Mouse (Mus musculus) CH12.LX (cell line): ENCODE measurements at regions not wholly inside any gene's neighbourhood (a gene's known extent, or its start where the extent isn't known, plus 50 kb on each side); places are given as distances from the start of the nearest gene placed in this dataset.

Source experiments
- DNase-seq: peaks from one replicate; pipeline ENCODE4 v3.0.0-alpha.2; 2013; ENCODE audit errors: extremely low read depth
- H3K27ac ChIP-seq: 2 replicates; pipeline ENCODE4 v1.5.1; 2012; ENCODE audit warnings: low read depth, mild to moderate bottlenecking, control low read depth, moderate library complexity; ENCODE audit not compliant: insufficient read depth
- H3K27me3 ChIP-seq: replicated peaks from 2 replicates; pipeline ENCODE3; 2012; ENCODE audit warnings: inconsistent platforms
- H3K36me3 ChIP-seq, 2 experiments: replicated peaks in 1 of 2; 2 replicates each; pipeline versions ENCODE3 to v1.6.1; 2012; ENCODE audit warnings: inconsistent platforms in 1 of 2, low read length in 1 of 2, mild to moderate bottlenecking in 1 of 2, mixed read lengths in 1 of 2, moderate library complexity in 1 of 2; ENCODE audit not compliant: control insufficient read depth in 1 of 2, insufficient read depth in 1 of 2
- H3K4me1 ChIP-seq, 2 experiments: 2 replicates each; pipeline ENCODE4 v1.6.1; 2012; ENCODE audit warnings: inconsistent platforms in 1 of 2, moderate library complexity in 1 of 2; ENCODE audit not compliant: insufficient read depth in 2 of 2, control insufficient read depth in 1 of 2
- H3K4me2 ChIP-seq: 2 replicates; pipeline ENCODE4 v1.6.1; 2012; ENCODE audit warnings: low read depth, mild to moderate bottlenecking, control low read depth; ENCODE audit not compliant: poor library complexity, insufficient read depth, severe bottlenecking
- H3K4me3 ChIP-seq, 3 experiments: fragments of 150-350 bp in 1 of 3; sonication (generic) in 1 of 3; replicated peaks in 1 of 3; 2 replicates each; pipeline versions ENCODE3 to v1.5.1; 2011 to 2012; ENCODE audit warnings: low read depth in 2 of 3, low read length in 2 of 3, mild to moderate bottlenecking in 2 of 3, moderate library complexity in 2 of 3, control low read depth in 1 of 3, improper control_type of control experiment in 1 of 3, inconsistent platforms in 1 of 3, mixed read lengths in 1 of 3; ENCODE audit not compliant: poor library complexity in 1 of 3
- H3K79me2 ChIP-seq: replicated peaks from 2 replicates; pipeline ENCODE4 v1.6.1; 2012; ENCODE audit warnings: mild to moderate bottlenecking, moderate library complexity; ENCODE audit not compliant: control insufficient read depth, poor library complexity, insufficient read depth, severe bottlenecking; ENCODE audit errors: extremely low read depth
- H3K9ac ChIP-seq: 2 replicates; pipeline ENCODE4 v1.6.1; 2012; ENCODE audit warnings: low read depth, mild to moderate bottlenecking, control low read depth, moderate library complexity; ENCODE audit not compliant: insufficient read depth
- H3K9me3 ChIP-seq: replicated peaks from 2 replicates; pipeline ENCODE3; 2012; ENCODE audit warnings: low read length, inconsistent platforms, mixed read lengths
- BHLHE40 ChIP-seq: IDR thresholded peaks from 2 replicates; pipeline ENCODE4 v1.6.1; 2011; ENCODE audit warnings: mild to moderate bottlenecking, low read depth, low read length, improper control_type of control experiment
- CHD1 ChIP-seq: IDR thresholded peaks from 2 replicates; pipeline ENCODE4 v1.6.1; 2012; ENCODE audit warnings: low read depth, low read length, improper control_type of control experiment, inconsistent platforms
- CHD2 ChIP-seq: IDR thresholded peaks from 2 replicates; pipeline ENCODE4 v1.6.1; 2011; ENCODE audit warnings: low read length, improper control_type of control experiment
- E2F4 ChIP-seq: IDR thresholded peaks from 2 replicates; pipeline ENCODE4 v1.6.1; 2011; ENCODE audit warnings: low read depth, low read length, improper control_type of control experiment; ENCODE audit not compliant: insufficient replicate concordance
- EP300 ChIP-seq: IDR thresholded peaks from 2 replicates; pipeline ENCODE4 v1.6.1; 2011; ENCODE audit warnings: low read length, improper control_type of control experiment
- GABPA ChIP-seq: IDR thresholded peaks from 2 replicates; pipeline ENCODE4 v1.6.1; 2012; ENCODE audit warnings: low read depth, low read length, improper control_type of control experiment, inconsistent platforms; ENCODE audit not compliant: insufficient replicate concordance
- HCFC1 ChIP-seq: IDR thresholded peaks from 2 replicates; pipeline ENCODE4 v1.6.1; 2012; ENCODE audit warnings: low read depth, mild to moderate bottlenecking, inconsistent platforms, low read length, improper control_type of control experiment
- JUND ChIP-seq: conservative IDR thresholded peaks from 2 replicates; pipeline ENCODE4 v1.6.1; 2011; ENCODE audit warnings: low read depth, low read length, improper control_type of control experiment
- KAT2A ChIP-seq: IDR thresholded peaks from 2 replicates; pipeline ENCODE4 v1.6.1; 2012; ENCODE audit warnings: low read length, improper control_type of control experiment, inconsistent platforms; ENCODE audit not compliant: insufficient replicate concordance
- MYC ChIP-seq: IDR thresholded peaks from 2 replicates; pipeline ENCODE4 v1.6.1; 2011; ENCODE audit warnings: low read depth, mild to moderate bottlenecking, improper control_type of control experiment, low read length
- NELFE ChIP-seq: IDR thresholded peaks from 2 replicates; pipeline ENCODE4 v1.6.1; 2011; ENCODE audit warnings: low read depth, low read length, improper control_type of control experiment
- PAX5 ChIP-seq: IDR thresholded peaks from 2 replicates; pipeline ENCODE4 v1.6.1; 2012; ENCODE audit warnings: low read length, inconsistent platforms, mixed read lengths
- POLR2A ChIP-seq: IDR thresholded peaks from 2 replicates; pipeline ENCODE4 v1.6.1; 2011; ENCODE audit warnings: low read depth, mild to moderate bottlenecking, improper control_type of control experiment, low read length
- RAD21 ChIP-seq: IDR thresholded peaks from 2 replicates; pipeline ENCODE4 v1.6.1; 2011; ENCODE audit warnings: low read depth, mild to moderate bottlenecking, low read length, improper control_type of control experiment, moderate library complexity
- SIN3A ChIP-seq: IDR thresholded peaks from 2 replicates; pipeline ENCODE4 v1.6.1; 2012; ENCODE audit warnings: low read length, improper control_type of control experiment, inconsistent platforms
- SMC3 ChIP-seq: IDR thresholded peaks from 2 replicates; pipeline ENCODE4 v1.6.1; 2011; ENCODE audit warnings: low read depth, low read length, improper control_type of control experiment
- TBP ChIP-seq: conservative IDR thresholded peaks from 2 replicates; pipeline ENCODE4 v1.6.1; 2011; ENCODE audit warnings: low read depth, low read length, improper control_type of control experiment
- UBTF ChIP-seq: IDR thresholded peaks from 2 replicates; pipeline ENCODE4 v1.6.1; 2012; ENCODE audit warnings: low read depth, mild to moderate bottlenecking, inconsistent platforms, low read length, improper control_type of control experiment, moderate library complexity
- USF1 ChIP-seq: IDR thresholded peaks from 2 replicates; pipeline ENCODE4 v1.6.1; 2014; ENCODE audit warnings: low read depth, mild to moderate bottlenecking, inconsistent platforms, low read length, improper control_type of control experiment
- USF2 ChIP-seq: conservative IDR thresholded peaks from 2 replicates; pipeline ENCODE4 v1.6.1; 2011; ENCODE audit warnings: low read depth, low read length, improper control_type of control experiment
- ZC3H11A ChIP-seq: IDR thresholded peaks from 2 replicates; pipeline ENCODE4 v1.6.1; 2012; ENCODE audit warnings: low read depth, mild to moderate bottlenecking, inconsistent platforms, low read length, improper control_type of control experiment
- dilution Hi-C: fragments of 300-500 bp; cut with MboI; formaldehyde crosslinking; loops from 2 replicates; pipeline ENCODE4 v1.14.3; 2020; ENCODE audit warnings: low sequenced_read_pairs; ENCODE audit not compliant: extremely low pct_unique_long_range_greater_than_20kb, extremely low pct_ligation_motif_present
- in situ Hi-C: fragments of 300-500 bp; cut with MboI; formaldehyde crosslinking; loops from 3 replicates; pipeline ENCODE4 v1.14.3; 2019; ENCODE audit warnings: low sequenced_read_pairs, low pct_ligation_motif_present, low pct_unique_long_range_greater_than_20kb, mixed read lengths

DNA sequence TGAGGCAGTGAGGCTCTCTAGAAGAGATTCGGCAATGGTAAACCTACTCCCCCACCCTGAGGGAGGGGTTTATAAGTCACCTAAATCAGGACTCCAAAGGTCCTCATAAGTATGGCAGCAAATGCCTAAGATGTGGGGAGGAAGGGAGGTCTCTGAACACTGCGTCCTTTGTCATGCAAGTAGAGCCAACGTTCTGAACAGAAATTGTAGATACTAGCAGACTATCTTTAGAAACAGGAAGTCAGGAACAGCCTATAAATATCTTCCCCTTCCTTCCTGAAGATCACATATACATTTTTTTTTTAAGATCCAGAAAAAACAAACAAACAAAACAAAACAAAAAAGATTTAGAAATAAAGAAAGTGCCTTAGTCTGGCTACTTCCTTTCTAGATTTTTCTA, 169.7 kb upstream of the Dyrk2 start:
- no peak for TF ChIP-seq POLR2A
- TF ChIP-seq CHD2: no peak
- TF ChIP-seq EP300: no peak
- TF ChIP-seq BHLHE40: no peak
- no peak for TF ChIP-seq ZC3H11A
- no peak for TF ChIP-seq SIN3A
- no peak for TF ChIP-seq HCFC1
- TF ChIP-seq RAD21: no peak
- TF ChIP-seq PAX5: no peak
- TF ChIP-seq JUND: no peak
- TF ChIP-seq SMC3: no peak
- no peak for TF ChIP-seq MYC
- no peak for TF ChIP-seq NELFE
- TF ChIP-seq USF2: no peak
- no peak for TF ChIP-seq E2F4
- dilution Hi-C loops (no loop called here), in situ Hi-C loops (loop anchor here (10.0 kb wide), 1 partner anchor 55 kb away; no protein-coding TSS in a partner anchor)
- Histone ChIP-seq H3K36me3 (no peaks in the 10 kb centered on the region), H3K79me2 (no peaks in the 10 kb centered on the region), H3K27me3 (no peaks in the 10 kb centered on the region), H3K9ac (no peak overlapping the region), H3K4me2 (no peak overlapping the region), H3K27ac (no peak overlapping the region), H3K4me1 (peaks cover 0 to 13% of the 10 kb centered on the region in 2 experiments; a peak in 2 of 4 replicates), H3K9me3 (no peaks in the 10 kb centered on the region), H3K4me3 (no peak overlapping the region)
- no peak for DNase-seq

DNA sequence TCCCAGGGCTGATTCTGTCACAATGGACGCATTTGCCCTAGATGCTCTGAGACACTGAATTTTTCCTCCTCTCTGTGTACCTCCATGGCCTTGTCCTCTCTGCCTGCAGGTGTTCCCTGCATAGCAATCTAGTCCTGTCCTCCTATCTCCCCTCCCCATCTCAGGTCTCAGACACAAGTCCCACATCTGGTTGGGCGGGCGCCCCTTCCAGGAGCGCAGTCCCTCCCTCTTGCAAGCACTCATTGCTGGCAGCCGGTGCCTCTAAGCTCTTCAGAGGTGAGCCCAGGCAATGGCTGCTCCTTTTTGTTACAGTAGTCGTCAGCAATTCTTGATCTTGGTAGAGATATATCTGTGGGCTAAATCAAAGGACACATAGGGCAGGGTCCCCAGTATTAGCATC, 169.0 kb upstream of the Dyrk2 start:
- H3K9ac ChIP-seq: no peak overlapping the region
- no peaks in the 10 kb centered on the region for H3K79me2 ChIP-seq
- no peaks in the 10 kb centered on the region for H3K36me3 ChIP-seq
- H3K4me1 ChIP-seq: peaks cover 0 to 13% of the 10 kb centered on the region in 2 experiments; a peak in 2 of 4 replicates
- dilution Hi-C loops: no loop called here
- in situ Hi-C loops: loop anchor here (10.0 kb wide), 1 partner anchor 54 kb away; no protein-coding TSS in a partner anchor
- DNase-seq: no peak
- H3K4me3 ChIP-seq: no peak overlapping the region
- H3K27ac ChIP-seq: no peak overlapping the region
- no peak overlapping the region for H3K4me2 ChIP-seq
- TF ChIP-seq USF2 (no peak), CHD2 (no peak), TBP (no peak), CHD1 (no peak), SMC3 (no peak), KAT2A (no peak), USF1 (no peak), UBTF (no peak), BHLHE40 (no peak), GABPA (no peak)
- H3K27me3 ChIP-seq: no peaks in the 10 kb centered on the region
- H3K9me3 ChIP-seq: no peaks in the 10 kb centered on the region
